Mouse (Mus musculus): ENCODE data around the gene Eif2ak4.

Gene Eif2ak4

DNA sequence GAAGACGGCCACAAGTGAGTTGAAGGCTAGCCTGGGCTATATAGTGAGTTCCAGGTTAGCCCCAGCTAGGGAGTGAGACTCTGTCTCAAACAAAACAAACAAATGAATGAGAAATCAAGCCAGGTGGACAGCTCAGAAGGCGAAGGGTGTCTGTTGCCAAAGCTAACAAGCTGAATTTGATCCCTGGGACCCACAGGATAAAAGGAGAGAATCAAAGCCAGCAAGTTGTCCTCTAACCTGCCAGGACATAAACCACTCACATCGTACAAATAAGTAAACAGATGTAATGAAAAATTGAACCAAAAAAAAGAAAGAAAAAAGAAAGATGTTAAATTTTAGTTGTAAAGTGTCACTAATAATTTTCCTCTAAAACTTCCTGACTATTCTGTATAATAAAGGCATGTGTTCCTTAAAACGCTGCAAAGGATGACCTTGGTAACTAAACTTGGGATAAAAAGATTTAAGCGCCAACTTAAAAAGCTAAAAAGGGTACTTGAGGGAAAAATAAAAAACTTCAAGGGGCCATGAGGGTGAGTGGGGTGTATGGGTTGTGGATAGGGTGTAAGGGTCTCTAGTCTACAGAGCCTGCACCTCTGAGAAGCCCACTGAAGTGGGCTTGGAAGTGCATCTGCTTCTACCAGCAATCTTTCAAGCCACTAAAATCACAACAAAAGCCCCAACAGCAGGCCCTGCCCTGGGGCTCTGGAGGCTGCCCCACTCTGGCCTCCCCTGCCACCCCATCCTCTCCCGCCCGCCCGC is 121.4 kb downstream of the Eif2ak4 start:
- no peak for DNase-seq (ENCODE audit: low read depth)

DNA sequence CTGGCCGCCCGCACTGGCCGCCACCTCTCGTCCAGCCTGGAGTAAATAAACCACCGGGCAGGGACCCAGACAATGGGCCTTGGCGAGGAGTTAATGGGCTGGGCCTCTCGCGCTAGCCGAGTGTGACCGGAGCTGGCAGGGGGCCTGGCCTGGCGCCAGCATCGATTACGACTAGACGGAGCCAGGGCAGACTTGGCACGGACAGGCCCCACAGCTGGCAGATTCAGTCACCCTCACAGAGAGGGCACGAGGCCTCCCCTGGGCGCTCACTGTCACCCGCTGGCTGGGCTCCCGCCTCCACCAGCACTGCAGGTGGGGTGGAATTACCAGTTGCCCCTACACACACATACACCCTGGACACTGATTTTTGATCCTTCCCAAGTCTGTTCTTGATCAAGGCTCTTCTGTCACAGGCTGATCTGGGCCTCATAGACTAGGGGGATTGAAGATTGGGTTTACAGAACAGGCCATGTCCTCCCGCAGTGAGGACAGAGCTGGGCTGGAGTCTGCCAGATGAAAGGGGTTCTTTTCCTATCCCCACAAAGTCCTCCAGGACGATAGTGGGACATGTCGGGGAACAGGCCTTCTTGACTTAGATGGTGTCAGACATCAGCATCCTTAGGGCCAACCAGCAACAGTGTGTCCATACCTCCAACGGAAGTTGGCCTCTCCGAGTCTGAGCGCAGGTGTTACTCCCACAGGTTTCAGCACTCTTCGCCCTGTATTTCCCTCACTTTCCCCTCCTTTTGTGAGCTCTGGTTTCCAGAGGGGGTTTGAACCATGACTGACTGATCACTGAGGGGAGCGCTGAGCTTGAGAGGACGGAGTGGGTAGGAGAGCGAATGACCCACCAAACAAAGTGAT is 122.3 kb downstream of the Eif2ak4 start:
- no peak for DNase-seq (ENCODE audit: low read depth)

DNA sequence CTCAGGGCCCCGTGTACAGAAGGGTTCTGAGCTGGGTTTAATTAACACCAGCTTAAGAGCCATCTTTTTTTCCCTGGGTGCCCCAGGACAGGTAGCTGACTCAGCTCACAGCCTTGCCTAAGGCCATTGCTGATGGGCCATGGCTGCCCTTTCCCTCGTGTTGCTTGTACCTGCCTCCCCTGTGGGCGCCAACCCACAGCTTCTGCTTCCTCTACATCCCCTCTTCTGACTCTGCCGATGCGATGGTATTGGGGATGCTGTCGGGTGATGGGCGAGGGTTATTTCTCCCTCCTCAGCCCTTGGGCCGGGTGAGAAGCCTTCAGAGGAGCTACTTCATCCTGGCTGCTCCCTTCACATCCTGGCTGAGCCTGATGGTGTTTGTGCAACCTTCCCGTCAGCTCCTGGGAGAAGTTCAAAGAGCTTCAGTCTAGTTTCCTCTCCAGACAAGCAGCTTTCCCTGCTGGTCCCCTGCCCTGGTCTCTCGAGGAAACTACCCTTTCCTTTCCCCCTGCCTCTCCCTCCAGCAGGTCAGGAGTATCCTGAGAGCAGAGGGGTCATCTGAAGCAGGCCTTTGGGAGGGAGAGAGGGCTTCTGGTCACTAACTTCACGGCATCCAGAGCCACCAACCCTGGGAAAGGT is 123.5 kb downstream of the Eif2ak4 start:
- no peak for DNase-seq (ENCODE audit: low read depth)

DNA sequence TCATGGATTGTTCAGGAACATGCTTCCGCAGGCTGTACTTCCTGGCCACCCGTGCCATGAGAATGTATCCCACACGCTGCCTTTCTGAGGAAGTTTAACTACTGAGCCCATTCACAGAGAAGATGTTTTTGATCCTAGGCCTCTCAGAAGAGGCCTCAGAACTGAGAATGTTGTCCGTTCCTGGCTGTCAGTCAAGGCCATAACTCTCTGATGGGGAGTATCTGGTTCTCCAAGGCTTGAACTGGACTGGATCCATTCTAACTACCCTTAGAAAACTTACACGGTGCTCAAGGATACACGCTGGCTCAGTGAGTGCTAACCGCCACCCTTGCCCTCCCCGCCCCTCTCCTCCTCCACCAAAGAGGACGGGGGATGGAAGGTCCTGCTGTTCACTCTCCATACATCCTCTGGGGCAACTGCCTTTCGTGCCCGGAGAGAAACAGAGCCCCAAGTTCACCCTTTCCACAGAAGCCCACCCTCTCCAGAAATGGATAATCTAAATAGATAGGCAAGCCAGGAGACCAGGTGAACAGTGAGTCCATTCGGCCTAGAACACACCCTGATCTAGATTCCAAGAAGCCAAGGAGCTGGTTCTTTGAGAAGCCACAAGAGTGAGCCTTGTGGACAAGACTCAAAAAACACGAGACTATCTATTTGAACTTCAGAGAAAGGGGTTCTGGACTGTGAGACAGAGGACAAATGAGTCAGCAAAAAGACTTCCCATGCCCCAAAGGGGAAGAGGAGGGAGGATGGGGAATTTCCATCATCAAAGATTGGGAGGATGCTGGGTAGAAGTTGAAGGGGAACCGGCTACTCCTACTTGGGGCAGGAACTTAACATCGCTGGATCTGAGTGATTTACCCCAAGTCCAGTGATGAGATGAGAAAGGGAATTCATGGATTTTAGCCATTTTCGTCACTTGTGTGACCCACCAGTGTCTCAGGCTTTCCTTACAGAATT is 124.3 kb downstream of the Eif2ak4 start:
- no peak for DNase-seq (ENCODE audit: low read depth)

DNA sequence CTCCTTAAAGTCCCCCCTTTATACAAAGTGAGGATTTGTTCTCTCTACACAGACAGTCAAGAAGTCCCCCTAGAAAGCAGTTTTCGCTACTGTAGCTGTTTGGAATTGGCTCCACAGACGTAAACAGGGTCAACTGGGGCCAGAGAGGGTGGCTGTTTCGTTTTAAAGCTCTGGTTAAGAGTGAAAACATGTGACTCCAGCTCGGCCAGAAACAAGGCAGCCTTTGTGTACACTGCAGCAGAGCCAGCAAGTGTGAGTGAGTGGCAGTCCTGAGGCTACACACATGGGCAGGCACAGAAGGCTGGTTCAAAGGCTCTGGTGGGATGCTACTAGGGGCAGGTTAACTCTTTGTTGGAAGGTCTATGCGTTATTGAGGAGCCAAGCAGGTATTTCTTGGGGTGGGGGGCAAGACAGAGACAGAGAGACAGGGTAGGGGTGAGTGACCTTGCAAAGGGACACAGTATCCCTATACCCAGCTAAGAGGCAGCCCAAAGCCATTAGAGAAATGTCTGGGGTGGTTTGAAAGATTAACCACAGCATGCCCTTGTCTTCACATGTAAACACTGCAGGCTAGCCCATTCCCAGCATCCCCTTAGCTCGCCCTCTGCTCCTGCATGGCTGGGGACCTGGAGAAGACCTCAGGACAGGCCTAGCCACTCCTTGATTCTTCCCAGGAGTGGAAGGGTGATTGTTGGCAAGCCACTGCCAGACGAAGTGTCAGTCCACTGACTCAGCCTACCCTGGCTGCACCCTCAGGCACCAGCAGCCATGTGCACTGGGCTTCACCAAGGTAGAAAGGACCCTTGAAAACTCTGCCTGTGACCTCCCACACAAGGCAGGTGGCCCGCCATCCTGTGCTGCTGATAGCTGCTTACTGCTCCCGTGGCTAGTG is 131.9 kb downstream of the Eif2ak4 start:
- DNase-seq (ENCODE audit: low read depth) = no peak

DNA sequence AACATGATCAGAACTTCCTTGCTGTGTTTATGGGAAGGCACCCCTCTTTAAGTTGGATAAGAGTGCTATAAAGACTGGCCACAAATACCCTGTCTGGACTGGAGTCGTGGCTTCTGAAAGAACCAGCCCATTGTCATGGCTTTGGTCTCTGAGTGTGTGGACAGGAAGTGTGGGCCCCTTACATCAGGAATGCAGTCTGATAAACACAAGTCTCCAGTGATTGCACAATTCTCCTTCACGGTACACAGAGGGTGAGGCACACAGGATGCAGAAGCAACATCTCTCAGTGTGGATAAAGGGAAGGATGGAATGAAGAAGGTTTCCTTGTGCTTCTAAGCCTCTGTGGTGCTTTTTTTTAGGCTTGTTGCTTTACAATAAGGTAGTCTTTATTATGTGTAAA is 133.8 kb downstream of the Eif2ak4 start:
- DNase-seq (ENCODE audit: low read depth) = no peak

DNA sequence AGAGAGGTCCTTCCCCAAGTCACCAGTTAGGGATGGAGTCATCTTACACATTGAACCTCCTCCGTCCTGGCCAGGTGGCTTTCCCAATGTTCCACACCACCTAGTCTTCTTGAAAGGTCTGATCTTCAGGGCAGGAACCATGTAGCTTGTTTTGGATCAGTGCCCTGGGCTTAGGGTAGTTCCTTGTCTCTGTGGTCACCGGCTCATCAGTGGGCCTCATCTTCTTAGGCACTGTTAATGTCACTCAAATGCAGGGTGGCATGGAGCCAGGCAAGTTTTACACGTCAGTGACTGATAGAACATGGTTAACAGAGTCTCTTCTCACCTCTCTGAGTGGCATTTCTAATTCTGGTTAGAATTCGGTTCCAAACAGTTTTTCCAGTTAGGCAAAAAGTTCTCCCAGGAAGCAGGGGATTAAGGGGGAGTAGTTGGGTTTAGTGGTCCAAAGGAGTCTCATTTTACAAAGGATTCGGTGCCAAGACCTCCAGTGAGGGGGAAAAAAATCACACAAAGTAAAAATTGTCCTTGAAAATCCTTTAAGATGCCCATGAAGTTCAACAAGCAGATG is 134.8 kb downstream of the Eif2ak4 start:
- no peak for DNase-seq (ENCODE audit: low read depth)

DNA sequence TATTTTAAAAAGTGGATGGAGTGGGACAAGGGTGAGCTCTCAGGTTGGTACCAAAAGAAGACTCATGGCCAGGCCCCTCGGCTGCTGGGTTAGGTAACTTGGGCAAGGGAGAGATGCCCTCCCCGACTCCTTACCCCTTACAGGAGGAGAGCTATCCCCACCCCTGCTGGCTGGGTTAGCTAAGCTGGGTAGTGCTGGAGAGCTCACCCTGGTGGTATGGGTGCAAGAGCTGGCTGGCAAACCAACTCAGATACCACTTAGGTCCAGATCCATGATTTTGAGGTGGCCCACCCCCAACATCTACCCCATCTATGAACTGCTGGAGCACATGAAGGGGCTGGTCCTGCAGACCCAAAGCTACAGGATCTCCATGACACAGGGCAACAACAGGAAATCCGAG is 136.4 kb downstream of the Eif2ak4 start:
- DNase-seq (ENCODE audit: low read depth) = no peak

Measured in induced T-regulatory cell, adult 2 months (primary cell).